9 mouse cellular contexts compared by ENCODE assay signal in the genomic region with DNA sequence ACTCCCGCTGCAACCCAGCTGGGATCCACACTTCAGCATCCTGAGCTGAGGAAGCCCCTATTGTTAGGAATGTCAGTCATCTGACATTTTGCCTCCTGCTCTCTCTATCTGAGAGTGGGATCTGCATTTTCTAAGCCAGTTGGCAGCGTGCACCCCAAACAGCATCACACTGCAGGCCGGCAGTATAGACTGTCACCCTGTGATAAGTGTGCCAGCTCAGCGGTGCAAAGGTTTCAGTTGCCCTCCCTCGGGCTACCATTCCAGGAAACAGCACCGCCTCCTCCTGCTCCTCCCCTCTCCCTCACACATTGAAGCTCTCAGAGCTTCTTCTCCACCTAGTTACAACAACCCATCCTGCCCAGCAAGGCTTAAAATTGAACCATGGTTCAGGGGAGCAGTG.
DNase-seq lines count a peak whose midpoint lies in the region; ATAC-seq and TF ChIP-seq lines count a peak whose summit lies in the region.
"Had no signal": no experiment of that assay in that cellular context is flagged by ENCODE, and none has a peak within 500 bp of the region (broad histone marks: within the 10 kb centered on the region; RNA-seq: fewer than 3 reads in every experiment).

No protein-coding gene starts in this region.

- 28% methylated on average over 6 of the region's 6 CpGs for WGBS in hindbrain, embryonic 12.5 days
- 24% methylated on average over 6 of the region's 6 CpGs for WGBS in hindbrain, postnatal 0 days
- 44% methylated on average over 6 of the region's 6 CpGs for WGBS in forebrain, embryonic 13.5 days
- 19% methylated on average over 6 of the region's 6 CpGs for WGBS in limb, embryonic 10.5 days

- no peaks in the 10 kb centered on the region for H3K9me3 ChIP-seq in hindbrain, embryonic 12.5 days (replicated peaks)
- H3K9me3 ChIP-seq in hindbrain, postnatal 0 days (ENCODE audit: low read length): no peaks in the 10 kb centered on the region
- H3K9me3 ChIP-seq in forebrain, embryonic 13.5 days (replicated peaks): no peaks in the 10 kb centered on the region
- H3K9me3 ChIP-seq in limb, embryonic 10.5 days (replicated peaks): no peaks in the 10 kb centered on the region
- H3K9me3 ChIP-seq: neural tube, embryonic 13.5 days had no signal

- DNase-seq in hindbrain, postnatal 0 days (ENCODE audit: low spot score): no peak
- peak; percentile 33 for DNase-seq in embryo, embryonic 11 days
- DNase-seq in limb, embryonic 10.5 days (ENCODE audit: low spot score): no peak
- DNase-seq in cerebellum, adult 11-12 months: no peak
- DNase-seq in layer of hippocampus, adult 18-20 months (ENCODE audit: low spot score in 2 of 2): no peak

- no peak overlapping the region for H3K27ac ChIP-seq in hindbrain, embryonic 12.5 days
- H3K27ac ChIP-seq in hindbrain, postnatal 0 days: no peak overlapping the region
- H3K27ac ChIP-seq in forebrain, embryonic 13.5 days: no peak overlapping the region
- H3K27ac ChIP-seq in limb, embryonic 10.5 days: peak overlapping the region; percentile 63; the same call in 1 of the 2 replicates
- H3K27ac ChIP-seq: neural tube, embryonic 13.5 days had no signal

- TF ChIP-seq CTCF in hindbrain, postnatal 0 days (IDR thresholded peaks at IDR 0.05; ENCODE audit: low read depth): no peak

- H3K4me1 ChIP-seq in hindbrain, embryonic 12.5 days: peaks cover 17% of the 10 kb centered on the region
- 0 out of 2 replicates have a peak, but pooled peaks cover 3% of the 10 kb centered on the region for H3K4me1 ChIP-seq in hindbrain, postnatal 0 days (ENCODE audit: insufficient read depth, low read length)
- H3K4me1 ChIP-seq in forebrain, embryonic 13.5 days: peaks cover 37% of the 10 kb centered on the region
- peaks cover 40% of the 10 kb centered on the region for H3K4me1 ChIP-seq in limb, embryonic 10.5 days

- no peak overlapping the region for H3K9ac ChIP-seq in hindbrain, embryonic 12.5 days
- no peak overlapping the region for H3K9ac ChIP-seq in hindbrain, postnatal 0 days (replicated peaks; ENCODE audit: low read length)
- H3K9ac ChIP-seq in forebrain, embryonic 13.5 days: no peak overlapping the region
- H3K9ac ChIP-seq: neural tube, embryonic 13.5 days had no signal

- H3K4me2 ChIP-seq in hindbrain, embryonic 12.5 days (replicated peaks): 0 out of 2 replicates have a peak overlapping the region, but pooled peaks have one; percentile 21
- no peak overlapping the region for H3K4me2 ChIP-seq in hindbrain, postnatal 0 days (ENCODE audit: low read depth, low read length)
- no peak overlapping the region for H3K4me2 ChIP-seq in forebrain, embryonic 13.5 days
- H3K4me2 ChIP-seq: neural tube, embryonic 13.5 days had no signal

- ATAC-seq in hindbrain, embryonic 12.5 days (ENCODE audit: low FRiP score): no peak
- ATAC-seq in hindbrain, postnatal 0 days: no peak
- ATAC-seq in forebrain, embryonic 13.5 days: peak; percentile 64; the same call in 1 of the 2 replicates
- no peak for ATAC-seq in inflammation-experienced regulatory T-cells, adult 6 months

- H3K36me3 ChIP-seq in hindbrain, embryonic 12.5 days: no peaks in the 10 kb centered on the region
- H3K36me3 ChIP-seq in hindbrain, postnatal 0 days (ENCODE audit: insufficient read depth, low read length): no peaks in the 10 kb centered on the region
- H3K36me3 ChIP-seq in forebrain, embryonic 13.5 days (ENCODE audit: poor library complexity, severe bottlenecking): no peaks in the 10 kb centered on the region
- H3K36me3 ChIP-seq in limb, embryonic 10.5 days: no peaks in the 10 kb centered on the region
- H3K36me3 ChIP-seq: neural tube, embryonic 13.5 days had no signal

- H3K4me3 ChIP-seq in hindbrain, embryonic 12.5 days: no peak overlapping the region
- H3K4me3 ChIP-seq in hindbrain, postnatal 0 days (ENCODE audit: low read length): no peak overlapping the region
- H3K4me3 ChIP-seq in forebrain, embryonic 13.5 days: no peak overlapping the region
- H3K4me3 ChIP-seq in limb, embryonic 10.5 days: no peak overlapping the region
- H3K4me3 ChIP-seq: neural tube, embryonic 13.5 days had no signal

- H3K27me3 ChIP-seq in hindbrain, embryonic 12.5 days: no peaks in the 10 kb centered on the region
- no peaks in the 10 kb centered on the region for H3K27me3 ChIP-seq in hindbrain, postnatal 0 days (ENCODE audit: insufficient read depth, low read length)
- H3K27me3 ChIP-seq in forebrain, embryonic 13.5 days: no peaks in the 10 kb centered on the region
- H3K27me3 ChIP-seq in limb, embryonic 10.5 days (ENCODE audit: low read depth, poor library complexity, severe bottlenecking): peaks cover 5% of the 10 kb centered on the region; the same call in 1 of the 2 replicates
- H3K27me3 ChIP-seq: neural tube, embryonic 13.5 days had no signal
